Mouse (Mus musculus): ENCODE measurements around the gene Narf. TPM values are rescaled to one million over a fixed set of nuclear protein-coding genes. Genes with fewer than 3 reads are reported as not detected.

Gene Narf
- polyA plus RNA-seq, 1 experiment from 2014 or later: 51.9 TPM

DNA sequence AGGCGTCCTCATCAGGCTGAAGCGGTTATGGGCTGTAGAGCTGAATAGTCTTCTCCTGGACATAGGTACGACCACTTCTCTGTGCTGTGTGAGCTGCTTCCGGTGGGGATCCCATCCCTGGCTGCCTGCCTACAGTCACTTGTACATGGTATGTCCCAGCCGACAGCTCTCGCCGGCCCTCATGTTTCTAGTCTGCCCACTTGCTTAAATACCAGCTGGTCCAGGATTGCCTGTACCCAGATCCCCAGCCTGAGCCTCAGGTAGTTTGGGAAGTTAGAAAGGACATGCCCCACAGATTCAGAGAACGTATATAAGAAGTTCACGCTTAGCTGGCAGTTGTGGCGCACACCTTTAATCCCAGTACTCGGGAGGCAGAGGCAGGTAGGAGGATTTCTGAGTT, 17.3 kb upstream of the Narf start:
- Histone ChIP-seq H3K9ac (no peak overlapping the region), H3K4me2 (no peak overlapping the region), H3K9me3 (no peaks in the 10 kb centered on the region), H3K27ac (no peak overlapping the region), H3K4me3 (no peak overlapping the region), H3K36me3 (peaks cover 55% of the 10 kb centered on the region), H3K27me3 (no peaks in the 10 kb centered on the region), H3K4me1 (no peaks in the 10 kb centered on the region)
- ATAC-seq (ENCODE audit: borderline replicate concordance, extremely low read depth, low FRiP score, low TSS enrichment): no peak
- WGBS: 86% methylated on average over 11 of the region's 11 CpGs

DNA sequence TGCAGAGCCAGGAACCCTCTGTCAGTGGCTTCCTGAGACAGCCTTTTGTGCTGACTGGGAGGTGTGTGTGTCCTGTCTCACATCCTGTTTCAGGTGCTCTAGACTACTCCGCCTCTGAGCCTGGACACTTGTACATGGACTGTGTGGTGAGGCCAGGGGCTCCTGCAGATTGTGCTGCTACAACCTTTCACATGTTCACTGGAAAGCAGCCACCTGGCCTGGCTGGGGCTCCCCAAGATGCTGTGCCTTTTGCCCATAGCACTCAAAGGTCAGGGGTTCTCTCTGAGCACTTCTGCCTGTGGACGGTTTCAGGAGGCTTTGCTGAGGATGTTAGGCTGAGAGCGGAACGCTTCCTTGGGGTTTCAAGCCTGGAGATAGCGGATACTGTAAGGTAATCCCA, 16.3 kb upstream of the Narf start:
- ATAC-seq (ENCODE audit: borderline replicate concordance, extremely low read depth, low FRiP score, low TSS enrichment): no peak
- no peaks in the 10 kb centered on the region for H3K4me1 ChIP-seq
- H3K4me3 ChIP-seq: no peak overlapping the region
- no peak overlapping the region for H3K27ac ChIP-seq
- H3K9ac ChIP-seq: no peak overlapping the region
- 79% methylated on average over 5 of the region's 5 CpGs for WGBS
- no peaks in the 10 kb centered on the region for H3K9me3 ChIP-seq
- peaks cover 63% of the 10 kb centered on the region for H3K36me3 ChIP-seq
- no peaks in the 10 kb centered on the region for H3K27me3 ChIP-seq
- no peak overlapping the region for H3K4me2 ChIP-seq

GRCm38 (mm10) chr11:121221321-121222010, 15.6 kb upstream of the Narf start:
- 83% methylated on average over 6 of the region's 6 CpGs for WGBS
- Histone ChIP-seq H3K4me1 (0 out of 2 replicates have a peak, but pooled peaks cover 3% of the 10 kb centered on the region), H3K36me3 (peaks cover 66% of the 10 kb centered on the region), H3K9me3 (no peaks in the 10 kb centered on the region), H3K4me2 (no peak overlapping the region), H3K4me3 (no peak overlapping the region), H3K27ac (no peak overlapping the region), H3K9ac (no peak overlapping the region), H3K27me3 (no peaks in the 10 kb centered on the region)
- ATAC-seq (ENCODE audit: borderline replicate concordance, extremely low read depth, low FRiP score, low TSS enrichment): no peak

DNA sequence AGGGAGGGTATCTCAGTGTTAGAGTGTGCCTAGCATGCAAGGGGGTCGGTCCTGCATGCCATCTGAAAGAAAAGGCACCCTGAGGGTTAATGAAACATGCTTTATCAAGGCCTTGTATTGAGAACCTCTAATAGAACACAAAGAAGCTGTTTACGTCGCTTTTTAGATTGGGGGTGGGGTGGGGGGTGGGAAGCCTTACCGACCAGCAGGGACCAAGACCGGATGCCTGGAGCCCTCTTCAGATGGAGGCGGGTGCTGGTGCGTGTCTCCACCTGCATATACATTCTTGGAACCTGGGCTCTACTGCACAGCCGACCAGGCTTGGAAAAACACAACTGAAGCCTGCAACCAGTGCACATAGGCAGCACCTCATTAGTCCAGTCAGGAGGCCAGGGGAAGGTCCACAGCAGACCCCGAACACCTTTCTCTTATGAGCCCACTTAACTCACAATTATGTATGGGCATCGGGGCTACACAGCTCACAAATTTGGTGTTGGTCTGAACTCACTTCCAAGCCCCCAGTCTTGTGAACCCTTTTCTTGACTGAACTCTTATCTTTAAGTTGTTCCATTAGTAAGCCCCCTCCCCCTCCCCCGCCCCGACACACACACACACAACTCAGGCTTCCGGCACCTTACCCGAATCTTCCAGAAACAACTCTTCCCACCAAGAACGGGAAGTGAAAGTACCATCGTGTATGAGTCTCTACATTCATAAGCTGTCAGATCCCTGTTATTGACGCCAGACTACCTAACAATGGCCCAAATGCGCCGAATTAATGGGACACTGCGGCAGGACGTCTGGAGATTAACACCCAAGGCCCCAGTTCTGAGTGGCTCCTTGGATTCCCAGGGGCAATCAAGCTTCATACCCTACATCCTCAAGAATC, 8.7 kb upstream of the Narf start:
- no peaks in the 10 kb centered on the region for H3K9me3 ChIP-seq
- 16% methylated on average over 21 of the region's 21 CpGs for WGBS
- peaks cover 25% of the 10 kb centered on the region for H3K4me1 ChIP-seq
- H3K4me2 ChIP-seq: peak overlapping the region; percentile 91
- no peaks in the 10 kb centered on the region for H3K27me3 ChIP-seq
- peaks cover 32% of the 10 kb centered on the region for H3K36me3 ChIP-seq
- peak overlapping the region; percentile 86 for H3K27ac ChIP-seq
- peak overlapping the region; percentile 76 for H3K9ac ChIP-seq
- H3K4me3 ChIP-seq: peak overlapping the region; percentile 93
- no peak for ATAC-seq (ENCODE audit: borderline replicate concordance, extremely low read depth, low FRiP score, low TSS enrichment)

DNA sequence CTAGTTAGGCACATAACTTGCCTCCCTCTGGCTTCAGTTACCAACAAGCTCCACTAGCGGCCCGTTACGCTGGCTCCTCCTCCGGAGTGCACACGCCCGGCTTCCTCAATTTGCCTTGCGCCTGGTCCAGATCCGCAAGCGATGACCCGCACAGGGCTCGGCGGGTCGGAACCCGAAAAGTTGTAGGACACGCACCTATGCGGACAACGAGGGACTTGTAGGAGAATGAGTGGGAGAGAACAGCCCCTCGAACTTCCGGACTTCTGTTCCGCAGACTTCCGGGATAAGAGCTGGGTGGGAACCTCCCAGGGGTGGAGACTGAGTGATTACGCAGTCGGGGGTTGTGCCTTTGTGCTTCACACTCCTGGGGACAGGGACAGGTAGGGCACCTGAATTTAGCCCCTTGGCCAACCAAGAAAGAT, 8.0 kb upstream of the Narf start, which contains the start of gene Cybc1:
TSS of gene Cybc1 (minus strand) at position 305 of the 422 bp plus-strand sequence.
- H3K4me2 ChIP-seq: peak within 1 kb of the TSS; percentile 91
- peak within 1 kb of the TSS; percentile 86 for H3K27ac ChIP-seq
- peak; percentile 89 for ATAC-seq (ENCODE audit: borderline replicate concordance, extremely low read depth, low FRiP score, low TSS enrichment)
- no peaks in the 10 kb centered on the region for H3K9me3 ChIP-seq
- under 1% methylated on average over 23 of the region's 23 CpGs for WGBS
- H3K27me3 ChIP-seq: no peaks in the 10 kb centered on the region
- peak within 1 kb of the TSS; percentile 76 for H3K9ac ChIP-seq
- peaks cover 25% of the 10 kb centered on the region for H3K36me3 ChIP-seq
- peak within 1 kb of the TSS; percentile 93 for H3K4me3 ChIP-seq
- H3K4me1 ChIP-seq: peaks cover 26% of the 10 kb centered on the region

GRCm38 (mm10) chr11:121231191-121231590, 5.9 kb upstream of the Narf start:
- H3K4me3 ChIP-seq: no peak overlapping the region
- no peaks in the 10 kb centered on the region for H3K9me3 ChIP-seq
- H3K27me3 ChIP-seq: no peaks in the 10 kb centered on the region
- H3K27ac ChIP-seq: no peak overlapping the region
- 73% methylated on average over 4 of the region's 4 CpGs for WGBS
- 0 out of 2 replicates have a peak, but pooled peaks cover 4% of the 10 kb centered on the region for H3K36me3 ChIP-seq
- ATAC-seq (ENCODE audit: borderline replicate concordance, extremely low read depth, low FRiP score, low TSS enrichment): no peak
- no peak overlapping the region for H3K4me2 ChIP-seq
- H3K4me1 ChIP-seq: peaks cover 34% of the 10 kb centered on the region
- H3K9ac ChIP-seq: no peak overlapping the region

DNA sequence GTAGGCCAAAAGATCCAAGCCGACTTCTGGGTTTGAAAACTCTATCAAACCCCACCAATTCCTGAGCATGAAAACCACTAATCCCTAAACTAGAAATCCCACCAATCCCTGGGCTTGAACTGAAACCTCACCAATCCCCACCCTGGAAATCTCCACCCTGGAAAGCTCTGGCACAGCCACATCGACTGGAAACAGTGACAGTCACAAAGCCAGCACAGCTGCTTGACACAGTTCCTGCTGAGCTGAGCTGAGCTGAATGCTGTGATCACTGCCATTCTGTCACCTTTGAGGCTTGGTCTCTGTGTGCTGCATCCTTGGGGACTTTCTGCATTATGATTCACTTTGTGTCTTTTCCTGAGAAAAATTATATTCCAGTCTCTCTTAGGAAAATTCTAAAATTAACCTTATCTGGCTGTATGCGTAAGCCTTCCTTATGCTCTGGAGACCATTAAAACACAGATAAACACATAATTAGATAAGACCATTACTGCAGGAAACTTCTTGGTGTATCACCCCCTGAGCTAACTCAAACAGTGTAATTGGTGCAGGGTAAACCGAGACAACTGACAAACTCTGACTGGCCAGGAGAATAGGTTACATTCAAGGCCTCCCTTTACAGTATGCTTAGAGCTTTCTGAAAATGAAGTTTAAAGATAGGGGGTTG, 5.3 kb upstream of the Narf start:
- no peak for ATAC-seq (ENCODE audit: borderline replicate concordance, extremely low read depth, low FRiP score, low TSS enrichment)
- H3K4me3 ChIP-seq: no peak overlapping the region

GRCm38 (mm10) chr11:121232706-121233105, 4.3 kb upstream of the Narf start:
- no peak overlapping the region for H3K4me2 ChIP-seq
- H3K4me1 ChIP-seq: peaks cover 29% of the 10 kb centered on the region
- ATAC-seq (ENCODE audit: borderline replicate concordance, extremely low read depth, low FRiP score, low TSS enrichment): no peak
- no peak overlapping the region for H3K4me3 ChIP-seq
- 37% methylated on average over 4 of the region's 4 CpGs for WGBS
- H3K9me3 ChIP-seq: no peaks in the 10 kb centered on the region
- no peak overlapping the region for H3K27ac ChIP-seq
- H3K36me3 ChIP-seq: no peaks in the 10 kb centered on the region
- no peak overlapping the region for H3K9ac ChIP-seq
- H3K27me3 ChIP-seq: no peaks in the 10 kb centered on the region

More for the DNA sequence above, 5.3 kb upstream of the Narf start:
- H3K4me2 ChIP-seq: no peak overlapping the region
- H3K9ac ChIP-seq: no peak overlapping the region
- no peaks in the 10 kb centered on the region for H3K27me3 ChIP-seq
- peaks cover 34% of the 10 kb centered on the region for H3K4me1 ChIP-seq
- H3K27ac ChIP-seq: no peak overlapping the region
- H3K36me3 ChIP-seq: 0 out of 2 replicates have a peak, but pooled peaks cover 1% of the 10 kb centered on the region
- WGBS: 45% methylated on average over 4 of the region's 4 CpGs
- no peaks in the 10 kb centered on the region for H3K9me3 ChIP-seq

- H3K27ac ChIP-seq: peak overlapping the region; percentile 100
- H3K27me3 ChIP-seq: no peaks in the 10 kb centered on the region
- WGBS: 29% methylated on average over 9 of the region's 9 CpGs
- no peaks in the 10 kb centered on the region for H3K9me3 ChIP-seq
- H3K9ac ChIP-seq: 0 out of 2 replicates have a peak overlapping the region, but pooled peaks have one; percentile 79
- ATAC-seq (ENCODE audit: borderline replicate concordance, extremely low read depth, low FRiP score, low TSS enrichment): no peak
- H3K4me3 ChIP-seq: peak overlapping the region; percentile 87; the same call in 1 of the 2 replicates
- peaks cover 23% of the 10 kb centered on the region for H3K4me1 ChIP-seq
- peak overlapping the region; percentile 63; the same call in 1 of the 2 replicates for H3K4me2 ChIP-seq
- H3K36me3 ChIP-seq: peaks cover 6% of the 10 kb centered on the region
Observed at GRCm38 (mm10) chr11:121235475-121236238, 1.4 kb upstream of the Narf start.

DNA sequence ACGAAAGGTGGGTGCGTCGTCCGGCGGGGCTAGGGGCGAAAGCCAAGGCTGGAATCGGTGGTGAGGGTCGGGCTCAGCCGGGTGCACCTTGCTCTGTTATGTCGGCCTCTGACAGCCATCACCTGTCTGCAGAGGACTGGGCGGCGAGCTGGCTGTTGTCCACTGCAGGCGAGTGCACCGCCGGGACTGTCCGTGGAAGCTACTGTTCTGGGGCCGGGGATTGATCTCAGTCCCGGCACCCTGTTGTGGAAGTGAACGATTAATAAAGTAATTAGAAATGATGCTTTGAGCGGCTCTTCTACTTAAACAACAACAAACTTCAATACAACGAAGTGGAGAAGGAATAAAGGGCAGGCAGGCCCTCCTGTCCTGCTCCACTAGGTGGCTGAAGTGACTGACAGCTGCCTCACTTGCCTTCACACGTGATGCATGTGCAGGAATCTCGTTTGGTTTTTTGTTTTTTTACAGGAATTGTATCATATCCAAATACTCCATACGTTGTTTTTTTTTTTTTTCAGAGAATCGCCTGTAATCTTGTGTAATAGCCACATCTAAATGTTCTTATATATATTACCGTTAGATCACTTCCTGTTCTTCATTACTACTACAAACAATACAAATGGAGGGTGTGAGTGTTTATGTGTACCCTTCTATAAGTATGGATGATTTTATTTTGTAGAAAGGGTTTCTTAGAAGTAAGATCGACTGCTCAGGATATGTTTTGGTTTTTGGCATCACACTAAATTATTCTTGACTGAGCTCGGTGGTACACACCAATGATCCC, 484 bp downstream of the Narf start:
- H3K27me3 ChIP-seq: no peaks in the 10 kb centered on the region
- H3K4me3 ChIP-seq: peak overlapping the region; percentile 87
- H3K4me2 ChIP-seq: peak overlapping the region; percentile 65
- H3K9me3 ChIP-seq: no peaks in the 10 kb centered on the region
- H3K27ac ChIP-seq: peak overlapping the region; percentile 97
- peaks cover 23% of the 10 kb centered on the region for H3K4me1 ChIP-seq
- ATAC-seq (ENCODE audit: borderline replicate concordance, extremely low read depth, low FRiP score, low TSS enrichment): no peak
- peak overlapping the region; percentile 83 for H3K9ac ChIP-seq
- 2% methylated on average over 28 of the region's 28 CpGs for WGBS
- peaks cover 20% of the 10 kb centered on the region for H3K36me3 ChIP-seq

All from lung, embryonic 15.5 days (tissue).